Mouse (Mus musculus) brain, adult 2 months (tissue): ENCODE measurements around the gene Usp34.
"Not testable (repeated sequence)": the region's sequence is repeated elsewhere in the genome, so short reads cannot be mapped to it uniquely, and the experiment has no call there.

Source experiments
- DNase-seq: peaks from one replicate; pipeline ENCODE4 v3.0.0; 2011; ENCODE audit warnings: low read depth, low spot score

Usp34 gene

DNA sequence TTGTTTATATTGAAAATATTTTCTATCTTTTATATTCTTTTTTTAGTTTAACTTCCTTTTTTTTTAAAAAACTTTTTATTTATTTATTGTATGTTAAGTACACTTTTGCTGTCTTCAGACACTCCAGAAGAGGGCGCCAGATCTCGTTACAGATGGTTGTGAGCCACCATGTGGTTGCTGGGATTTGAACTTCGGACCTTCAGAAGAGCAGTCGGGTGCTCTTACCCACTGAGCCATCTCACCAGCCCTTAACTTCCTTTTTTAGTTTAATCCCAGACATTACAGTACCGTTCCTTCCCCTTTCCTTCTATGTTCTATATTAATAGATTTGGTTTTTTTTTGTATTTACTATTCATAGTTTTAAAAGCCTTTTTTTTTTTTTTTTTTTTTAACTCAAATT, 50.5 kb downstream of the Usp34 start:
- DNase-seq, result not testable (repeated sequence)

DNA sequence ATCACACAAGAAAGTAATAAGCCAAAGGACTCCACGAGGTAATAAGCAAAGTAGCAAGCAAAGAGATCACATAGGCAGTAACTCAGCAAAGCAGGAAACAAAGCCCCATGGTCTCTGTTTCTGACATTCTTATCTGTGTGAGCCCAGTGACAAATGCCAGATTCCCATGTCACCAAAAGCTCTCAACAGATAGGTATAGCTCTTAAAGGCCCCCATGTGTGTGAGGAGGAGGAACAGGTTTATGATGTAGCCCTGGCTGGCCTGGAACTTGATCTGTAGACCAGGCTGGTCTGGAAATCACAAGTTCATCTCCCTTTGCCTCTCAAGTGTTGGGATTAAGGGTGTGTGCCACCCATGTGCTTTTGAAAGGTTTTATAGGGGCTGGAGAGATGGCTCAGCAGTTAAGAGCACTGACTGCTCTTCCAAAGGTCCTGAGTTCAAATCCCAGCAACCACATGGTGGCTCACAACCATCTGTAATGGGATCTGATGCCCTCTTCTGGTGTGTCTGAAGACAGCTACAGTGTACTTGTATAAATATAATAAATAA, 53.1 kb downstream of the Usp34 start:
- not testable (repeated sequence) for DNase-seq

DNA sequence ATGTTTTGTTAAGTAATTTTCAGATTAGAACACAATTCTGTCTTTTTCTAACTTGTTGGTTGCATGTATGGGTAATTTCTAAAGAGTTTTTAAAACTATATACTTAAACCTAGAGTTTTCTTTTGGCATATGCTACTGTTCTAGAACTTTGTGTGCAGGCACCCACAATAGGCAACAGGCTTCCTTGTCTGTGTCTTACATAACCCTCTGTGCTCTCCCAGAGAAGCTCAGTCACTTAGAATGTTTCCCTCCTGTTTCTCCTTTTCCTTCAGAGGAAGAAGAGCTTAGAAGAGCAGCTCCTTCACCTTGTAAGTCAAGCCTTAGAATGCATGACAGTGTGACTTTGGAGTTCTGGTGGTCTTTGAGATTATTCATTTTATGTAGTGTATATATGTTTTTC, 55.6 kb downstream of the Usp34 start:
- DNase-seq, result peak; percentile 36

DNA sequence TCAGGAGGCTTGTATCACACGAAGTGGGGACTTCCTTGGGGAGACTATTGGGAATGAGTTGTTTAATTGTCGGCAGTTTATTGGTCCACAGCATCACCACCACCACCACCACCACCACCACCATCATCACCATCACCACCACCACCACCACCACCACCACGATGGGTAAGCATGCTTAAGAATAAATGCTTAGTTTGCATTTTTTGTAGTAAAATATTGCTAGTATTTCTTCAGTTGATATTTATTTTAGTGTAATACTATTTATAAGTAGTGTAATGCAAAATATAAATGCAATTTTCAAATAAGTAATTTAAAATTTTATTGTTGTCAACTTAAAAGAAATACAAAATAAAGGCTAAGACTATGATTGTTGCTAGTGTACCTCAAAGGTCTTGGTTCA, 57.7 kb downstream of the Usp34 start:
- no peak for DNase-seq

DNA sequence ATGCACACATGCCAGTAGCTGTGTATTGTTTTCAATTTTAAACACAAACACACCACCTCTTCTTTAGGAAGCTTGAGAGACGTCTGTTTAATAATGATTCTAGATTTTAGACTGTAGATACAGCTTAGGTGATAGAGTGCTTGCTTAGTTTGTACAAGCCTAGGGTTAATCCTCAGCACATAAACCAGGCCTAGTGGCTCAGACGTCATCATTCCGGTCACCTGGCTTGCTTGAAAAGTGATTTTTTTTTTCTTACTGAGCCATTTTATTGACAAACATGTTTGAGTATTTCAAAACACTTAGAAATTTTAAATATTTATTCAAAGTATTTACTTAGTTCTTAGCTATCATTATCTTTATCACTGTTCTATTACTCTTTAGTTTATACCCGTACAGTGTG, 65.3 kb downstream of the Usp34 start:
- DNase-seq, result no peak

DNA sequence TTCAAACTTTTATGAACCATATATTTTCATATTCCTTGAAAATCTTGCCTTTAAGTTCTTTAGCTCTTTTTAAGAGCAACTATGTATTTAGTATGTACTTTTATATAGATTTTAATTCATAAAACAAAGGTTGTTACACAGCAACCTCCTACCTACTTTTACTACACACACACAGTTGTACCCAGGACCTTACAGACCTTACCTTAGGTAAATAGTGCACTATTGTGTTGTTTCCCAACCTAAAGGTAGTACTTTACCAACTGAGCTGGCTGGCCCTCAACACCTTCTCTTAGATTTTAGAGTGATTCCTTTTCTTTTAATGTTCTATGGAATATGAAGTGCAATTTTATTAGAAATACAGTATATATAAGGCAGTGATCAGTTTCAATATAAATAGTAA, 65.8 kb downstream of the Usp34 start:
- DNase-seq, result no peak

DNA sequence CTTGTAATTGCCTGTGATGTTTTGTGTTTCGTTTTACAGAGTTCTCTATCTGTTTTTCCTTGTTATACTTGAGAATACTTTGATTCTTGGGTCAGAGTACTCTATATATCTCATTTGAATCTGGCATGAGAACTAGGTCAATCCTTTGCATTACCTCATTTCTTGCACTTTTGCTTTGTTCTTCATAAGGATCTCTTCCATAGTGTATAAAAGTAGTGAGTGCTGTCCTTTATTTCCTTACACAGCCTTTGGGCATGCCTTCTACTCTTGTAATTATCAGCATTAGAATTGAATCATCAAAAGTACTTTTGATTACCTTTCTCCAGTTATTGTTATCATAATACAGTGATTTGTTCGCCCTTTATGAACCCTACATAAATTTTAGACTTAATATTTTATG, 73.4 kb downstream of the Usp34 start:
- no peak for DNase-seq

DNA sequence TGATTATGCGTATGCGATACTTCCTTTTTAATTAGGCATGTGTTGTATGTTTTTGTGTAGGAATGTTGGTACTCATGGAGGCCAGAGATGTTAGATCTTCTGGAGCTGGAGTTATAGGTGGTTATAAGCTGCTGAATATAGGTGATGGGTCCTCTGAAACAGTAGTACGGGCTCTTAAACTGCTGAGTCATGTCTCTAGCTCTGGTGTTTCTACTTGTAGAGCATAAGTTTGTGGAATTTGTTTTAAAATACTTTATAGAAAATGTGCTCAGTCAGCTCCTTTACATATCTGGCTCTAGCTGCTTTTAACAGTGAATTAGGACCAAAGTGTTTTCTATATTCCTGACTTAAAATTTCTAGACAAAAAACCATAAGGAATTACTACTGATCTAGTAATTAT, 73.9 kb downstream of the Usp34 start:
- DNase-seq, result no peak

DNA sequence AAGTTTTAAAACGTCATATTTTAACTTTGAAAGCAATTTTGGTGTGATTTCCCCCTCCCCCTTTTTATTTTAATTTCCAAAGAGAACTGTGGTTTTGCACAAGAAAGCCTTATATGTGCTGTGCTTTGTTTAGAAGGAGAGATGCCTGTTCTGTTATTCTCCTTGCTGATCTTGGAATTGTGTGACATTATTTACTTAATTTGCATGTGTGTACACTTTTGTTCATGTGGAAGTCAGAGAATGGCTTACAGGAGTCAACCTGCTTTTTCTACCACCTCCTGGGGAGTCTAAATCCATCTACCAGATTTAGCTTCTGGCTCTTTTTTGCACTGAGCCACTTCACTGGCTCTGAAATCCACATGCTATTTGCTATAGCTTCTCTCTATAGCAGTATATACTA, 76.1 kb downstream of the Usp34 start:
- no peak for DNase-seq

DNA sequence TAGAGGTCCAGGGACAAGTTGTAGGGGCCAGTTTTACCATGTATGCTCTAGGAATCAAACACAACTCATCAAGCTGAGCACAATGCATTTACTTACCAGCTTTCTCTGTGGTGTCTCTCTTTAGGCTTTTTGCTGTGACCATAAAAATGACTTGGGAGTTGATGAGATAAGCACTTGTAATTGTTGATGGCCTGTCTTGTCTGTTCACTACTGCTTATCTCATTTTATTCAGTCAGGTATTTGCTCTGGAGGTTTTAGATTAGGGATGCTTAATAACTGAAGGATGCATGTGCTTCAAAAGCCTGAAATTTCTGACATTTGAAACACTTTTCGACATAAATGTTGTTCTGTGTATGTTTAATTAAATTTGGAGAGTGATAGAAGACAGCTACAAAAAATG, 83.0 kb downstream of the Usp34 start:
- no peak for DNase-seq

DNA sequence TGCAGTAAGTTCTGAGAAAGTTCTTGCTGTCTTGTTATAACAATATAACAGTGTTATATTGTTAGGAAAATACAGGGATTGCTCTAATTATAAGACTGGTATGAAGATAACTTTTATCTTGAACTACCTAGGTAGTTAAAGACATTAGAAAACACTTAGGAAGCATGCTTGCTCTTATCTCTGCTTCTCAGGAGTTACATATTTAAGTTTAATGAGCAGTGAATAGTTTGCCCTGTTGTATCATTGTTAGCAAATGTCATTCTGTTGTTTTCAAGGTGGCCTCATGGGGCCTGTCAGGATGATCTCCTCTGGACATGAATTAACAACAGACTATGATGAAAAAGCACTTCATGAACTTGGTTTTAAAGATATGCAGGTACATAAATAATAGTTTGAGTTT, 85.9 kb downstream of the Usp34 start:
- no peak for DNase-seq

DNA sequence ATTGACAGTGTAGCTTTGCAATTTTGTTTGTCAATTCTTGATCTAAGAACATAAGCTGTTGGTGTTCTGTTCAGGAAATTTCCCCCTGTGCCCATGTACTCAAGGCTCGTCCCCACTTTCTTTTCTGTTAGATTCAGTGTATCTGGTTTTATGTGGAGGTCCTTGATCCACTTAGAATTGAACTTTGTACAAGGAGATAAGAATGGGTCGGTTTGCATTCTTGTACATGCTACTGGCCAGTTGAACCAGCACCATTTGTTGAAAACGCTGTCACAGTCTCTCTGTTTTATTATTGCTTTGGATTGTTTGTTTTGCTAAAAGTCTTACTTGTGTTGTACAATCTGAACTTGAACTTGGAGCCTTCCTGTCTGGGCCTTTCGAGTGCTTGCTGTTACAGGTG, 89.9 kb downstream of the Usp34 start:
- DNase-seq, result no peak

DNA sequence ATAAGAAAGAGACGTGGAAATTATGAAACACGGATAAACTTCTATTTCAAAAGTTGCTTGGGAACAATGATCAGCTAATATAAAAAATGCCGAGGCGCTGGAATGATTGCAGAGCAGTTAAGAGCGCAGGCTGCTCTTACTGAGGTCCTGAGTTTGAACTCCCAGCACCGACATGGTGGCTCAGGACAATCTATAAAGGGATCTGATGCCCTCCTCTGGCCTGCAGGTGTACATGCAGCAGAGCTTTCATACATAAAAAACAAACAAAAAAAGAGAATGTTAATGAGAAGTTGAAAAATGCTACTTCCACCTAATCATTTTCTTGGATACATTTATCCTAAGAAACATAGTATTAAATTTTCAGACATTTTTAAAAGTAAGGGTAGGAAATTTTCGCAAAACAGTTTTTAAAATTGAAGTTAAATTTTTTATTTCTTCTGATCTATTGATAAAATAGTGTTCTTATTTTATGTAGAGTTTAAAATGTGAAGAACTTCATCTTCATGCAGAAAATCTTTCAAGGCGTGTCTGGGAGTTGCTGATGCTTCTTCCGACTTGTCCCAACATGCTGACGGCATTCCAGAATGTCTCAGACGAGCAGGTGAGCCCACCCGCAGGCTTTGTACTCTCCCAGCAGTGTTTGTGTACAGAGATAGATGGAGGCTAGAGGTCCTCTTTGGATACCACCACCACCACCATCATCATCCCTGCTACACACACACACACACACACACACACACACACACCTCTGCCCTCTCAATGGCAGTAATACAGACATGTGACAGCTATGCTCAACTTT, 94.5 kb downstream of the Usp34 start:
- peak; percentile 26 for DNase-seq

DNA sequence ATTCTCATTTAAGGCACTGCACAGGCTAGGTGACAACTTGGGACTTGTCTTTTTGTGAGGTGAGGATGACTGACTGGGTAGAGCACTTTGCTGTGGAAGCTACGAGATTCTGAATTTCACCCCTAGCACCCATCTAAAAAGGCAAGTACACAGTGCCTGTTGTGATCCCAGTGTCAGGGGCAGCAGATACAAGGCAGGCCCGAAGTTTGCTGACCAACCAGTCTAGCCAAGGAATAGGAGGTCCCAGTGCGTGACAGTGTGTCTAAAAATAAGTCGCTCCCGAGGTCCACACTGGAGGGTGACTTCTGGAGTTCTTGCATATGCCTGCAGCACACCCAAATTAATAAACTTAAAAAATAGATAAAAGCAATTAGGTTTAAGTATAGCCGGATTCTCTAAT, 121.6 kb downstream of the Usp34 start:
- no peak for DNase-seq

DNA sequence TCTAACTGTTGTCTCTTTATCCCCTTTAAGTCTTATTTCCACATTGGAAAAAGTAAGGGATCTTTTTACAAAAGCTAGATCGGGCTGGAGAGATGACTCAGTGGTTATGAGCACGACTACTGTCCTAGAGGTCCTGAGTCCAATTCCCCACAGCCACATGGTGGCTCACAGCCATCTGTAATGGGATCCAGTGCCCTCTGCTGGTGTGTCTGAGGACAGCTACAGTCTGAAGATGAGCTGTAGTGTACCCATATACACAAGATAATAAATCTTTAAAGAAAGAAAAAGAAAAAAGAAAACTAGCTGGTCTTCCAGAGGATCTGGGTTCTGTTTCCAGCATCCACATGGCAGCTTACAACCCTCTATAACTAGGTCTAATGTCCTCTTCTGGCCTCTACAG, 123.3 kb downstream of the Usp34 start:
- DNase-seq, result no peak

DNA sequence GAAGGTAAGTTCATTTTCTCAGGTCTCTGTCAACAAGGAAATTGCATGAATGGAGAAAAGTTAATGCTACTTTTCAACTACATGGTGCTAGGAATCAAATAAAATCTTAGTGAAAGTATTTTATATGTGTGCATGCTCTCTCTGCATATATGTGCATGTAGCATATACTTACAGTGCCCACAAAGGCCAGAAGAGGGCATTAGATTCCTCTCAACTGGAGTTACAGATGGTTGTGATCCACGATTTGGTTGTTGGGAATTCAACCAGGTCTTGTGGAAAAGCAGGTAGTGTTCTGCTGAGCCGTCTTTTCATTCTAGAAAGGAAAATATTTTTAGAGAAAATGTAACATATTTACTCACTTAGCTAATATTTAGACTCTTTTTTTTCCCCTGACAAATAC, 129.4 kb downstream of the Usp34 start:
- no peak for DNase-seq

DNA sequence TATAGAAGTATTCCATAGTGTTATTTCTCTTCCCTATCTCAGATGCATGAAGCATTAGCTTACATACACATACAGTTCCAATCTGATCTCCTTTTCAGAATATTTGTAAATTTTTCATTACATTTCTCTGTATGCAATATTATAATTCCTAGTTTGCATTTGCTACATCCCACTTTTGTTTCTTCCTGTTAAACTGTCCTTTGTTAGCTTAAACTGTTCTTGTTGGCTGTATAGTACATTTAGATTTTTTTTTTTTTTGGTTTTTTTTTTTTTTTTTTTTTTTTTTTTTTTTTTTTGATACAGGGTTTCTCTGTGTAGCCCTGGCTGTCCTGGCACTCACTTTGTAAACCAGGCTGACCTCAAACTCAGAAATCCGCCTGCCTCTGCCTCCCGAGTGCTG, 159.2 kb downstream of the Usp34 start:
- not testable (repeated sequence) for DNase-seq

DNA sequence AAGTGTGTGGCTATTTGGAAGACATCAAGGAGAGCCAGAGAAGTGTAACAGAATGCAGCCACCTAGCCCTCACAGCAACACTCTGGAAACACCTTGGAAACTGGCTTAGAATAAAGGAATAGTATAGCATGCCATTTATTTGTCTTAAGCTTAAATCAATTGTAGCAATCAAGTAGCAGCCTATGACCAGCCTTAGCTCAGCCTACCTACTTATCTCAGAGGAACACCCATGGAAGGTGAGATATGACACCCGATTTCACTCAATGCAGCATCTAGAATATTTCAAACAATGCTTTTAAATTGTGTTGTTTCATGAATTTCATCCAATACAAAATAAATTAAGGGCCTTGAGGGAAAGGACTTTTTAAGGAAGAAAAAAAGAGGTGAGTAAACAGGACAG, 183.3 kb downstream of the Usp34 start:
- DNase-seq, result no peak

DNA sequence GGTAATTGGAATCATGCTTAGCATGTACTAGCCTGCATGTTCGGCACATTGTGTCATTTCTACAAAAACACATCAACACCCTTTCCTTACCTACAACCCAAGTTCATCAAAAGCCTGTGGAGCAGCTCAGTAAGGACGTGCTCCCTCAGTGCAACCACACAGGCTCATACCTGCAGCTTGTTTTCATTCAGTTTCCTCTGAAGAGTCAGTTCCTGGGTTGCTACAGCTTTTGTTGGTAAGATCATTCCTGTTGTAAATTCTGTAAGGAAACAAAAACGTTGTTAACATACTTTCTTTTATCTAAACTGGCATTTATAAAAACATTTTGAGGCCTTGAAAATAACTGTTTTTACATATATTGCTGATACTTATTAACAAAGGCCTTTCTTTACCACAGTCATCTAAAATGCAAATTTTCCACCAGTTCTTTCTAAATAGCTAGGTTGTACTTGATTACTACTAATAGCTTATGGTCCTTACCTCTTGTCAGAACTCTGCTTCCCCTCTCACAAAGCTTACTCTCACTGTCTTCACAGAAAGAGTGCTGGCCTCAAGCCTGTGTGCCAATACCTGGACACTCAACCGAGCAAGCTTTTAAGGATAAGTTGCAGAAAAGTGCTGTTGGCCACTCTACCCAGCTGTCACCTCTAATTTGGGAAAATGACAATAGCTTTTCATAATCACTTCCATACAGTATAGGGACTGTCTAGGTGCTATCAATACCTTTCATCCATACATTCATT, 185.5 kb downstream of the Usp34 start:
- no peak for DNase-seq

DNA sequence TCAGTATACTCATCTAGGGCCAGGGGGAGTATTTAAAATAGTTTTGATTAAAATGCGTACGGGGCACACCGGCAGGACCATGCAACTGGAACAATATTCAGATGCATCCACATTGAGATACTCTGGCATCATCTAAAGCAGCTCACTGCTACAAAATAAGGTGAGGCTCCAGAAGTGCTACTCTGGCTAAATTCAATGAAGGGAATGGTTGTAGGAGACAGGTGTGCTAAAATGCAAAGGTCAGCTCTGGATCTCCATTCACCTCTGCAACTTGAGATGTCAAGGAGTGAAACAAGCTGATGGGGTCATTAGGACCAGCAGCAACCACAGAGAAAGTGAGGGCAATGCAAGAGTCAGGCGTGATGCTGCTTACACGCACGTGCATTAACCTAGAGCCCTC, 188.5 kb downstream of the Usp34 start:
- DNase-seq, result no peak

DNA sequence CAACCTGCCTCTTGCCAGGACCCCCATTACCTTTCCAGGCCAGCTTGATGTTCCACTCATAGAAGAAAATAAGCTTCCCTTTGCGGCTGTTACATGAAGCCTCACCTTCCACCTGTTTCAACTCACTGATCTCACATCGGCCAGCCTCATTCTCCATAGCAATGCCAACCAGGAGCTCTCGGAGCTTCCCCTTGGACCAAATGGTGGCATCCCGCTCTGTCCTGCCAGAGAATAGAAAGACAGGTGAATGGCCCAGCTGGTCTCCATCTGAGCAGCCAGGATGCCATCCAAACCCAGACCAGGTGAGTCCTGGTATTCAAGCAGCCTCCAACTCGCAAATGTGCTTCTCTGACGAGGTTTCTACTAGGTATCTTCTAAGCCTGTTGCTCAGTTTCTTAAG, 190.0 kb downstream of the Usp34 start:
- DNase-seq, result peak; percentile 74

DNA sequence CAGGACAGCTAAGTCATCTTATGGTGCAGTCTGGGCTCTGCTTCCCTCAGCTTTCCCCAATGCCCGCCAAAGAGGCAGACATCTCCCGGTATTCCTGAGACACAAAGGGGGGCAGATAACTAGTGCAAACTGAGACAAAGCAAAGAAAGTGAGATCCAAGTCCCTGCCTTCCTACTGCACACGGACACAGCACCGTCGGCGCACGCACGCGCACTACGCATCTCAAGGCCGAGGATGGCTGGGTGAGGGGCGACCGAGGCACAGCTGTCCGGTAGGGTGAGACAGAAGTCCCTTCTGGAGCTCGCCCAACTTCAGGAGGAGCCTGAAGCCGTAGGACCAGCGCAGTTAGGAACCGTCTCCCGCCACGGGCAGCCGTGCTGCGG, 190.6 kb downstream of the Usp34 start:
- DNase-seq, result peak; percentile 88
